Mouse (Mus musculus): ENCODE measurements around the gene Nme2. TPM values are rescaled to one million over a fixed set of nuclear protein-coding genes. Genes with fewer than 3 reads are reported as not detected.

Nme2 gene
- polyA plus RNA-seq, 1 experiment = 982 TPM

DNA sequence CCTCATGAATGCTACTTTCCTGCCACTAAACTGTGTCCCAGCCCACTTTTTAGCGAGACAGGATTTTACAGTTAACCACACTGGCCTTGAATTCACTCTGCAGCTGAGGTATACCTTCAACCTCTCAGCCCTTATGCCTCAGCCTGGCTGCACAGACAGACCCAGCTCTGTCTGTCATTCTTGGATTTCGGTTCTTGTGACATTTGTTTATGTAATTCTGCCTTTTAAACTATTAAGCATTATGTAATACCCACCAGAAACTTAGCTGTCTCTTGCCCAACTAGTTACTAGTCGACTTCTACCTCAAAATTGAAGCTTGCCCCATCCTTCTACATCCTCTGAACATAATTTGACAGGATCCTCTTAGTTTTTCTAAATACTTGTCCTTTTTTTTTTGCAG, 48.2 kb downstream of the Nme2 start:
- H3K27me3 ChIP-seq (ENCODE audit: control insufficient read depth, insufficient read depth, insufficient read length) = no peaks in the 10 kb centered on the region
- H3K36me3 ChIP-seq (ENCODE audit: control insufficient read depth, insufficient read depth) = peaks cover 72% of the 10 kb centered on the region
- peaks cover 29% of the 10 kb centered on the region for H3K79me2 ChIP-seq (ENCODE audit: control insufficient read depth, insufficient read depth)
- H3ac ChIP-seq (ENCODE audit: control insufficient read depth, insufficient read length, low read depth) = no peak overlapping the region
- peaks cover 5% of the 10 kb centered on the region for H3K79me3 ChIP-seq (ENCODE audit: low read depth)
- no peak for TF ChIP-seq CTCF (IDR thresholded peaks at IDR 0.05; ENCODE audit: control insufficient read depth, insufficient read depth, insufficient read length)
- TF ChIP-seq USF1 (IDR thresholded peaks at IDR 0.05; ENCODE audit: low read depth) = no peak
- no peak for TF ChIP-seq MYOD1 (IDR thresholded peaks at IDR 0.05; ENCODE audit: control insufficient read depth, insufficient read length, low read depth)
- no peak for TF ChIP-seq MYOG (IDR thresholded peaks at IDR 0.05; ENCODE audit: control insufficient read depth, extremely low read depth, insufficient read length)
- no peak for TF ChIP-seq MAX (IDR thresholded peaks at IDR 0.05)
- no peak for TF ChIP-seq FOSL1 (IDR thresholded peaks at IDR 0.05; ENCODE audit: insufficient read depth, low read length, poor library complexity, severe bottlenecking)
- TF ChIP-seq CEBPB (IDR thresholded peaks at IDR 0.05; ENCODE audit: low read depth) = no peak
- H3K4me3 ChIP-seq (ENCODE audit: insufficient read depth, poor library complexity, severe bottlenecking) = no peak overlapping the region

DNA sequence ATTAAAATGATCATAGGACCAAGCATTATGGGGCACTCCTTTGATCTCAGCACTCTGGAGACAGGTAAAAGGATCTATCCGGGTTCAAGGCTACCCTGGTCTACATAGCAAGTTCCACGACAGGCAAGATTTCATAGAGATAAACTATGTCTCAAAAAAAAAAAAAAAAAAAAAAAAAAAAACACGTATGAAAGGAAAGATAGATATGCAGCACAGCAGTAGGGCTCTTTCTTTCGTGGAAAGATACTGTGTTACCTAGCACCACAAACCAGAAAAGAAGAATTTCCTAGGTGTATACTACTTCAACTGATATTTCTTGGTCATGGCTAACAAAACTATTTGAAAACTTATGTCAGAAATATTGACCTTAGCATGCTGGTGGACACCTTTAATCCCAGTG, 49.2 kb downstream of the Nme2 start:
- H3K79me3 ChIP-seq (ENCODE audit: low read depth) = peaks cover 9% of the 10 kb centered on the region
- H3K36me3 ChIP-seq (ENCODE audit: control insufficient read depth, insufficient read depth) = peaks cover 66% of the 10 kb centered on the region
- H3K27me3 ChIP-seq (ENCODE audit: control insufficient read depth, insufficient read depth, insufficient read length) = no peaks in the 10 kb centered on the region
- no peak overlapping the region for H3ac ChIP-seq (ENCODE audit: control insufficient read depth, insufficient read length, low read depth)
- H3K4me3 ChIP-seq (ENCODE audit: insufficient read depth, poor library complexity, severe bottlenecking) = no peak overlapping the region
- H3K79me2 ChIP-seq (ENCODE audit: control insufficient read depth, insufficient read depth) = peaks cover 39% of the 10 kb centered on the region
- TF ChIP-seq FOSL1 (IDR thresholded peaks at IDR 0.05; ENCODE audit: insufficient read depth, low read length, poor library complexity, severe bottlenecking) (no peak), MYOD1 (IDR thresholded peaks at IDR 0.05; ENCODE audit: control insufficient read depth, insufficient read length, low read depth) (no peak), CTCF (IDR thresholded peaks at IDR 0.05; ENCODE audit: control insufficient read depth, insufficient read depth, insufficient read length) (no peak), MYOG (IDR thresholded peaks at IDR 0.05; ENCODE audit: control insufficient read depth, extremely low read depth, insufficient read length) (no peak), MAX (IDR thresholded peaks at IDR 0.05) (no peak)

Other genes with a start within 250 kb of the Nme2 start
- 22.3 TPM for gene Utp18, start 70.5 kb downstream of the Nme2 start, polyA plus RNA-seq (2012; fragmentation: generic; extraction: Trizol)
- 3.6 TPM for gene Mbtd1, start 70.4 kb downstream of the Nme2 start, polyA plus RNA-seq (2012; fragmentation: generic; extraction: Trizol)
- 578 TPM for gene Gm20390, start 12.0 kb upstream of the Nme2 start, polyA plus RNA-seq (2012; fragmentation: generic; extraction: Trizol)
- gene Nme1, start 12.3 kb upstream of the Nme2 start, polyA plus RNA-seq (2012; fragmentation: generic; extraction: Trizol) = 109 TPM
- gene Spag9, start 39.8 kb upstream of the Nme2 start, polyA plus RNA-seq (2012; fragmentation: generic; extraction: Trizol) = 12.6 TPM